Mouse (Mus musculus): ENCODE measurements around the gene Tbxa2r. TPM values are rescaled to one million over a fixed set of nuclear protein-coding genes. Genes with fewer than 3 reads are reported as not detected.

Tbxa2r gene
- total RNA-seq (2021), result 1 to 10 TPM; 1.6 to 2.0 TPM

DNA sequence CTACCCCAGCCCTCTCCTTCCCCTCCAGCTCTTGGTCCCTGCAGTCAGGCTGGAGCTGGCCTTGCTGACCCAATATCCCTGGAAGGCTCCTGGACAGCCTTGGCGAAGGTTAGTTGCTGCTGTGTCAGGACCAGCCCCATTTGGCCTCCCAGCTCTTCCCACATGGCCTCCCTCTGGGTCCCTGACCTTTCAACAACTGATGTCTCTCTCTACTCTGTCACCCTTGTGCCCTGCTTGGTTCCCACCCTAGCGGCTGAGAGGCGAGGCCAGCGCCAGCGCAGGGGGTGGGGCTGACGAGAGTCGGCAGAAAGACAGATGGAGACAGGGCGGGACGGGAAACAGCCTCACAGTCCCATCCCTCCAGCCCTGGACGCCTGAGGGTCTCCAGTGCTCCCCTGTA lies at the start of gene Tbxa2r:
TSS of gene Tbxa2r (plus strand) at position 346 of the 400 bp plus-strand sequence.
- intact Hi-C loops (cut with DNase I), result no loop called here
- no peak for DNase-seq

- intact Hi-C loops (cut with DNase I), result no loop called here
- no peak for DNase-seq
Observed at GRCm38 (mm10) chr10:81279496-81279895, 49.0 kb upstream of the Tbxa2r start.

DNA sequence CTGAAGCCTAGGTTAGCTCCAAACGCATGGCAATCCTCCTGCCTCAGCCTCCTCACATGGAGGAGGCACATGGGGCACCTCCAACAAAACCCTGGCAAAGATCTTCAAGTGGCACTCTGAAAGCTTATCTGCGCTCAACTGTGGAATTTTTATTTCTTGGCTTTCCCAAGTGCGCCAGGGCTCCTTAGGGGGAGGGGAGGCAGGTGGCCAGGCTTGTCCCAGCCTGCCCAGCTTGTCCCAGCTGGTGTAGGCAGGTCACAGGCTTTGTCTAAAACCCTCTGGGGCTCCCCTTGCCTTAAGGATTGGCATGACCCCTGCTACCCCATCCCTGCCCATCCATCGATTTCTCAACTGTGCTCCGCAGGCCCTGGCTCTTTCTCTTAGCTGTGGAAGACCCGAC lies 44.3 kb upstream of the Tbxa2r start:
- intact Hi-C loops (cut with DNase I), result loop anchor here (10.0 kb wide), 1 partner anchor 171 kb away; the partner anchor contains the start of gene Nfic
- DNase-seq, result no peak

GRCm38 (mm10) chr10:81284719-81285118 lies 43.8 kb upstream of the Tbxa2r start:
- intact Hi-C loops (cut with DNase I), result loop anchor here (5.0 to 10.0 kb wide), 2 partner anchors 68 to 170 kb away; partner anchors contain the start of genes Hmg20b and Nfic
- DNase-seq, result no peak

DNA sequence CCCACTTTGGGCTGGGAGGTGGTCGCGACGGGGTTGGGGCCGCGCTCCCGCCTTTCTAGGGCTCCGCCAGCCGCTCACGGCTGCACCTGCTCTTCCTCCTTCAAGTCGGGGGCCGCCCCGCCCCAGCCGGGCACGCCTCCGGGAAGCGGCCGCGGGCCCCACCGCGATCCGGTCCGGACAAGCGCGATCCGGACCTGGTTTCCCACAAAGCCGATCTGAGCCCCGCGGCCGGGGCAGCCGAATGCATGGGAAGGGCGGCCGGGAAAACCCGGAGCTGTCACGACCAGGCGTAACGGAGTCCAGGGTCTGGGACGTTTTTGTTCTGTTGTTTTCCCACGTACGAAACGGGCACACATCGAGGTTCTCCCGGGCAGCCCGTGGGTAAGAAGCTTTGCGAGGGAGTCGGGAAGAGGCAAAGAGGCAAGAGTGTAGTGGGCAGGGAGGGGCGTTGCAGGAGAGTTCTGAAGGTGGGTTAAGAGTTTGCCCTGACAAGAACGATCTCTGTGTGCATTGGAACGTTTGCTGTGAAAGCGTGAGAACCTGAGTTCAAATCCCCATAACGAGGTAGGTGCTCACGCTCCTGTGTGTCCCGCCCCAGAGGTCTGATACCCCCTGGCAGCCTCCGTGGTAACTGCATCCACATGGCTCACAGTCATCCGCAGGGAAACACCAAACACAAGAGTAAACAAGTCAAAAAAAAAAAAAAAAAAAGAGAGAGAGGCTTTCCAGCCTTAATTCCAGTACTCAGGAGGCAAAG lies 42.7 kb upstream of the Tbxa2r start:
- peak; percentile 90 for DNase-seq
- intact Hi-C loops (cut with DNase I), result loop anchor here (5.0 to 10.0 kb wide), 2 partner anchors 66 to 169 kb away; partner anchors contain the start of genes Hmg20b and Nfic

GRCm38 (mm10) chr10:81286586-81286985 lies 41.9 kb upstream of the Tbxa2r start:
- intact Hi-C loops (cut with DNase I), result loop anchor here (5.0 to 10.0 kb wide), 2 partner anchors 66 to 168 kb away; partner anchors contain the start of genes Hmg20b and Nfic
- DNase-seq, result no peak

- peak; percentile 58 for DNase-seq
- intact Hi-C loops (cut with DNase I), result loop anchor here (5.0 to 10.0 kb wide), 2 partner anchors 65 to 167 kb away; partner anchors contain the start of genes Hmg20b and Nfic
Observed at GRCm38 (mm10) chr10:81287513-81288157, 40.9 kb upstream of the Tbxa2r start.

DNA sequence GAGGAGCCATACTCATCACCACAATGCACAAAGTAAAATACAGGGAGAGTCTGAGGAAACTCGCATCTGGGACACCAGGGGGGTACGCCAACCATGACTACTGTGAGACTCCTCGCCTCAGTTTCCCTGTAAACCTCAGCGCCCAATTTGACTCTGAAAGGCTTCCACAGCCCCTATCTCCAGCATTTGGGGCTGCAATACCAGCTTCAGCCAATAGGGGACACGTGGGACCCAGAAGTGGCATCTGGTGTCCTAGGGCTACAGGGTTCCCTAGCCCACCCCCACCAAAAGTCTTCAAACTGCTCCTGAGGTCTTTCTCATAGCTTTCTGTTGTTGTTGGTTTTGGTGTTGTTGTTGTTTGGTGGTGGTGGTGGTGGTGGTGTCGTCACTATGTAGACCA lies 39.9 kb upstream of the Tbxa2r start:
- peak; percentile 51 for DNase-seq
- intact Hi-C loops (cut with DNase I), result loop anchor here (5.0 to 10.0 kb wide), 2 partner anchors 64 to 166 kb away; partner anchors contain the start of genes Hmg20b and Nfic

- peak; percentile 75 for DNase-seq
- intact Hi-C loops (cut with DNase I), result loop anchor here (5.0 to 10.0 kb wide), 2 partner anchors 63 to 166 kb away; partner anchors contain the start of genes Hmg20b and Nfic
Observed at GRCm38 (mm10) chr10:81289278-81289677, 39.3 kb upstream of the Tbxa2r start.

DNA sequence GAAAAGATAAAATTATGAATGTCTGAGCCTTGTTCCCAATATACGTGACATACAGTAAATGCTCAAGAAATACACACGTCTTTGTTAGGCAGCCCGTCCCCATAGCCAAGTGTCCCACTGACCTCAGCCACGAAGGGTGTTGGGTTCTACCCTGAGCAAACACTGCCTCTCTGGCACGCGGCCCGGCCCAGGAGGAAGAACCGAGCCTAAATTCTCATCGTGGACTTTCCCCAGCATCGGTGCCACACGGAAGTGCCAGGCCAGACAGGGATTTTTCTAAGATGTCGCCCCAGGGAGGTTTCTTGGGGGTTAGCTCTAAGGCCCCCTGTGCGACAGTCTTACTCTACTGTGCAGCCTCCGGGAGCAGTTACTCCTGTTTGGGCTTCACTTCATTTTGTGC lies 38.7 kb upstream of the Tbxa2r start:
- DNase-seq, result no peak
- intact Hi-C loops (cut with DNase I), result loop anchor here (5.0 to 10.0 kb wide), 2 partner anchors 62 to 165 kb away; partner anchors contain the start of genes Hmg20b and Nfic

- intact Hi-C loops (cut with DNase I), result no loop called here
- no peak for DNase-seq
Observed at GRCm38 (mm10) chr10:81290698-81291460, 37.7 kb upstream of the Tbxa2r start.

DNA sequence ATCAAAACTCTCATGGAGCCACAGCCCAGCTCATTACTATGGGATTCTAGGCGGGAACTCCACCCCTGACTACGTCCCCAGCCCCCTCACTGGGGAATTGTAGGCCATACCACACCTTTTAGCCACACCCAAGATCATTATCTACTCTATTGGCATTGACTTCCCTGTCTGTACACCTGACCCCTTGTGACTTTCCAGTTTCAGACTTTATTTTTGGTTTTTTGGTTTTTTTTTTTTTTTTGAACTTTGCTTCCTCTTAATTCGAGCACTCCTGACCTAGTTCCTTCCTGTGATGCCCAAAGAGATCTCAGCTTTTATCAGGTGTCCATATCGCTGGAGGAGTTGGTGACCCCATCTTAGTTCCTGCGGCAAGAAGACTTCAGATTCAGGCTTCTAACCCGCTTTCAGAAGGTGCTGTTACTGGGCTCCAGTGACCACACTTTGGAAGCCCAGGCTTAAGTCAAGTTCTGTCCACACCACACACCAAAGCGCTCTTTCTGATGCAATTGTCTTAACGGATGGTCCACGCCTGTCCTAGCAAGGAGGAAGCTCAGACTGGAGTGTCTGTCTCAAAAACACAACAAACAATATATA lies 36.9 kb upstream of the Tbxa2r start, which contains the start of gene Tjp3:
TSS of gene Tjp3 (minus strand) at position 71 of the 594 bp plus-strand sequence.
- intact Hi-C loops (cut with DNase I), result loop anchor here (2.0 kb wide), 1 partner anchor 27 kb away; no protein-coding TSS in a partner anchor
- DNase-seq, result no peak

GRCm38 (mm10) chr10:81292554-81293333 lies 35.8 kb upstream of the Tbxa2r start, which contains the start of gene Pip5k1c:
TSS of gene Pip5k1c (plus strand) at chr10:81292963.
- peak; percentile 100 for DNase-seq
- intact Hi-C loops (cut with DNase I), result loop anchor here (2.0 kb wide), 1 partner anchor 26 kb away; no protein-coding TSS in a partner anchor

DNA sequence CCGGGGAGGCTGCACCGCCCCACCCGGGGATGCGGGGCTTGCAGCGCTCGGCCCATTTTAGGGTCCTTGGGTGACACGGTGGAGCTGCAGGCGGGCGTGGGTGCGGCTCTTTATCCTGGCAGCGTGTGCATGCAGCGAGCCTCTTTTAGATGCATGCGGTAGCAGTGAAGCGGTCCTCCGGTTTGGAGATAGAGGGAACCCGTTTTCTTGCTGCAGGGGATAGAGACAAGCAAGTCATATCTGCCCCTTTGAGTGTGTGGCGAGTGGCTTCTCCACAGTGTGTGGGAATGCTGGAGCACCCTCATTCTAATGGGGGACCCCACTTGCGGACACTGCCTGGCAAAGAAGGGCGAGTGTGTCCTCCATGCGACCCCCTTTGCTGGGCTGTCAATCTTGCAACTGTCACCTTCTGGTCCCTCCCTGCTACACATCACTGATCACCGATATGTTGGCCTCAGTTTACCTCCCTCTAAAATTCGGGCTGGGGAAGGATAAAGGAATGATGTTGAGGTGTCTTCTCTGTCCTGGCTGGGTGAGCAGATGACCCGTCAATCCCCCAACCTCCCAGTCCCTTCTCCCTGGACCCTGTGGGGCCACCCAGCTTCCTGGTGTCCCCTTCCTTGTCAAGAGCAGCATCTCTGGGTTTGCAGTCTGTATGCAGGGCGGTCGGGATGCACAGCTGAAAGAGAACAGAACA lies 35.0 kb upstream of the Tbxa2r start:
- no peak for DNase-seq
- intact Hi-C loops (cut with DNase I), result loop anchor here (2.0 kb wide), 1 partner anchor 25 kb away; no protein-coding TSS in a partner anchor

GRCm38 (mm10) chr10:81294442-81294841 lies 34.1 kb upstream of the Tbxa2r start:
- intact Hi-C loops (cut with DNase I), result no loop called here
- DNase-seq, result no peak

DNA sequence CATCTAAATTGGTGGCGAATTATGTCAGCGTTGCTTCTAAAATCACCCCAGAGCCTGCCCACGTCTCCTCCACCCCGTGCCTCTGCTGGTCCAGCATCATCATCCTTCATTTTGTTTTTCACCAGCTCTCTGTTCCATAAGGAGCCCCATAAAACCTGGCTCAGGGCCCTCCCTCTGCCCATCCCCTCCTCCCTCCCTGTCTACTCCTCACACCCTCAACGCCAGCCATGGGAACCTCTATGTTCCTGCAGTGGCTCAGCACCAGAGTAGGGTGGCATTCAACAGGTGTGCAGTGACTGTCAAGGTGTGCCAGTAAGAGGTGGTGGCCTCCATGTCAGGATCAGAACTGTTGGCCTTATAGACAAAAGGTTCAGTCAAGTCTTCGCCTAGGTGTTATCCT lies 33.3 kb upstream of the Tbxa2r start:
- no peak for DNase-seq

GRCm38 (mm10) chr10:81297246-81297645 lies 31.3 kb upstream of the Tbxa2r start:
- intact Hi-C loops (cut with DNase I), result no loop called here
- no peak for DNase-seq

More for the DNA sequence above, 33.3 kb upstream of the Tbxa2r start:
- intact Hi-C loops (cut with DNase I), result no loop called here

DNA sequence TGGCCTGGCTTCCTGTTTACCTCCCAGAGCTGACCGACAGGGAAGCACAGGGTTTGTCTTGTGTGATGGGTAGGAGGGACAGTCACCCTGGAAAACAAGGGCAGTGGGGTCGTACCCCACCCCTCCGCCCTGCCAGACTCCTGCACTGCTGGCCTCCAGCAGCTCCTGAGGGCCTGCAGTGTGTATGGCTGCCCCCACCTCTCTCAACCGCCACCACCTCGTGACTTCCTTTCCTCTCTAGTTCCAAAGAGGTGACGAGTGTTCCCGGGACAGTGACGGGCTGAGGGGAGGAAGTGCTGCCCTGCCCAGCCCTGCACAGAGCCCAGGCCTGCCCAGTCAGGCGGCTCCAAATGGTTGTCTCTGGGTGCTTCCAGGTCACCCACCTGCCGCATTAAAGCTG lies 30.7 kb upstream of the Tbxa2r start:
- intact Hi-C loops (cut with DNase I), result no loop called here
- DNase-seq, result no peak
